Mouse (Mus musculus): ENCODE results near the gene Gm10320.
A peak's percentile ranks its signal among the peaks of the same experiment; 100 is the strongest.

Gene Gm10320

GRCm38 (mm10) chr13:98469916-98470315, 21.9 kb downstream of the Gm10320 start:
- DNase-seq (ENCODE audit: inconsistent ontology term) = no peak

GRCm38 (mm10) chr13:98461467-98461866, 30.3 kb downstream of the Gm10320 start:
- no peak for DNase-seq (ENCODE audit: inconsistent ontology term)

- peak; percentile 51 for DNase-seq (ENCODE audit: inconsistent ontology term)
Observed at GRCm38 (mm10) chr13:98456398-98456797, 35.4 kb downstream of the Gm10320 start.

- no peak for DNase-seq (ENCODE audit: inconsistent ontology term)
Observed at GRCm38 (mm10) chr13:98455646-98456045, 36.2 kb downstream of the Gm10320 start.

GRCm38 (mm10) chr13:98454224-98454967, 37.4 kb downstream of the Gm10320 start:
- DNase-seq (ENCODE audit: inconsistent ontology term) = no peak

GRCm38 (mm10) chr13:98453146-98453545, 38.7 kb downstream of the Gm10320 start:
- peak; percentile 66 for DNase-seq (ENCODE audit: inconsistent ontology term)

GRCm38 (mm10) chr13:98448696-98449095, 43.1 kb downstream of the Gm10320 start:
- DNase-seq (ENCODE audit: inconsistent ontology term) = no peak

- DNase-seq (ENCODE audit: inconsistent ontology term) = no peak
Observed at GRCm38 (mm10) chr13:98447741-98448140, 44.1 kb downstream of the Gm10320 start.

- no peak for DNase-seq (ENCODE audit: inconsistent ontology term)
Observed at GRCm38 (mm10) chr13:98445391-98446125, 46.2 kb downstream of the Gm10320 start.

GRCm38 (mm10) chr13:98441001-98441400, 50.8 kb downstream of the Gm10320 start:
- DNase-seq (ENCODE audit: inconsistent ontology term) = no peak

GRCm38 (mm10) chr13:98440293-98440952, 51.4 kb downstream of the Gm10320 start:
- peak; percentile 20 for DNase-seq (ENCODE audit: inconsistent ontology term)
